18 mouse cellular contexts compared by ENCODE assay signal in the genomic region with DNA sequence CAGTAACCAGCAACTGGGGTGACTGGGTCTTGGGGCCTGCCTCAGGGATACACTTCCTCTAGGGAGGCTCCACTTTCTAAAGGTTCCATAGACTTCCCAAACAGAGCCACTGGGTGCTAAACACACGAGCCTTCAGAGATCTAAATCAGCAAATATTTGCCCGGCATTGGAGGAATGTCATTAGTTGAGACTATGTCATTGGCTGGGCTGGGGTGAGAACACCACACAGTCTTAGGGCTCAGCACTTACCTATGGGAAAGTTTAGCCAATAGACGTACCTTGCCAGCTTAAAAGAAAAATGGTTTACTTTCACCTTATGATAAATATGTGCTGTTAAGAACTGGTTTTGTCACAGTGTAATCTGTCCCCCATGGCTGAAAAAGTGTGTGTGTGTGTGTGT. TPM values are rescaled to one million over a fixed set of nuclear protein-coding genes. Genes with fewer than 3 reads are reported as not detected.
"Had no signal": no experiment of that assay in that cellular context is flagged by ENCODE, and none has a peak within 500 bp of the region (broad histone marks: within the 10 kb centered on the region; RNA-seq: fewer than 3 reads in every experiment).

No protein-coding gene starts in this region.

- H3K4me3 ChIP-seq: lung, embryonic 15.5 days; midbrain, embryonic 10.5 days; midbrain, embryonic 13.5 days; midbrain, embryonic 15.5 days; neural tube, embryonic 12.5 days had no signal

- H3K4me1 ChIP-seq: midbrain, embryonic 13.5 days; midbrain, embryonic 15.5 days; neural tube, embryonic 12.5 days had no signal

- H3K36me3 ChIP-seq: lung, embryonic 15.5 days; midbrain, embryonic 10.5 days; midbrain, embryonic 13.5 days; midbrain, embryonic 15.5 days; neural tube, embryonic 12.5 days had no signal

- H3K9me3 ChIP-seq: lung, embryonic 15.5 days; midbrain, embryonic 10.5 days; midbrain, embryonic 13.5 days; midbrain, embryonic 15.5 days; neural tube, embryonic 12.5 days had no signal

- H3K27me3 ChIP-seq: lung, embryonic 15.5 days; midbrain, embryonic 13.5 days; midbrain, embryonic 15.5 days; neural tube, embryonic 12.5 days had no signal

- H3K27ac ChIP-seq: liver, embryonic 14.5 days; lung, embryonic 15.5 days; midbrain, embryonic 10.5 days; midbrain, embryonic 13.5 days; midbrain, embryonic 15.5 days; neural tube, embryonic 12.5 days had no signal

- ATAC-seq: lung, postnatal 0 days; midbrain, embryonic 13.5 days; midbrain, embryonic 15.5 days had no signal

- H3K9ac ChIP-seq: liver, embryonic 14.5 days; lung, embryonic 15.5 days; midbrain, embryonic 13.5 days; midbrain, embryonic 15.5 days; neural tube, embryonic 12.5 days had no signal

- DNase-seq: lung, adult 18-20 months; lung, postnatal 4 days; right cerebral cortex, postnatal 14 days; thymus, adult 2 months; thymus, postnatal 25 days; thymus, postnatal 4 days had no signal

- H3K4me2 ChIP-seq: liver, embryonic 11.5 days; lung, embryonic 15.5 days; midbrain, embryonic 13.5 days; midbrain, embryonic 15.5 days; neural tube, embryonic 12.5 days had no signal

RNA-seq across cellular contexts. Expression of a gene that starts 55.1 kb away (rescaled TPM):
- total RNA-seq: megakaryocyte, adult 5-6 weeks; megakaryocyte-erythroid progenitor cell, adult 5-6 weeks; neutrophil, adult 5-6 weeks had no signal
- polyA plus RNA-seq: spleen, adult 2 months had no signal
